Mouse (Mus musculus): ENCODE results near the gene Rsad2. TPM values are rescaled to one million over a fixed set of nuclear protein-coding genes. Genes with fewer than 3 reads are reported as not detected.

Rsad2 gene
- polyA plus RNA-seq, 1 experiment from 2014 or later: 1.7 TPM

DNA sequence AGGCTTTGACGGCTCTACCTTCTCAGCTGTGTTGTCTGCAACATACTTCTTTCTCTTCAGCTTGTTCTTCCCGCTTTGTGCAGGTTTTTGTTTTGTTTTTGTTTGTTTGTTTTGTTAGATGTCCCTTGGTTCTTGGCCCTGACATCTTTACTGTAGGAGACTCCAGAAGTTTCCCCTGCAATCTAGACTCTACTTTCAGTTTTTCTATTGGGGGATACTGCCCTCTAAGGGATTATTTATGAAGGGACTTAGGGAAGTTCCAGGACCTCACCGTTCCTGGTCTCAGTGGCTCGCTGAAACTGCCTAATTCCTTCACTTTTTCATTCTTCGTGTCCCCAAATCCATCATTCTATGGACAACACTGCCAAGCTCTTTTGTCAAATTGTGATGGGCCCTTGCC lies 9.3 kb upstream of the Rsad2 start:
- no peak overlapping the region for H3K4me3 ChIP-seq (ENCODE audit: control insufficient read depth in 1 of 2, insufficient read depth in 1 of 2, low read depth in 1 of 2, low read length in 2 of 2)
- no peaks in the 10 kb centered on the region for H3K9me3 ChIP-seq (ENCODE audit: control insufficient read depth, low read length)
- ATAC-seq (ENCODE audit: insufficient number of reproducible peaks, insufficient read depth, low FRiP score, low read depth): no peak
- no peaks in the 10 kb centered on the region for H3K27me3 ChIP-seq (ENCODE audit: control insufficient read depth, insufficient read depth, low read length)
- H3K36me3 ChIP-seq (ENCODE audit: control insufficient read depth, insufficient read depth, low read length): no peaks in the 10 kb centered on the region
- WGBS: 76% methylated on average over 5 of the region's 5 CpGs
- no peak overlapping the region for H3K27ac ChIP-seq (replicated peaks in 1 of 2; ENCODE audit: control insufficient read depth in 1 of 2, insufficient read depth in 1 of 2, low read depth in 2 of 2, low read length in 2 of 2)
- H3K4me2 ChIP-seq (ENCODE audit: low read length): no peak overlapping the region
- H3K9ac ChIP-seq (ENCODE audit: low read length): no peak overlapping the region
- H3K4me1 ChIP-seq (ENCODE audit: control insufficient read depth in 2 of 2, insufficient read depth in 2 of 2, low read length in 2 of 2): peaks cover 0 to 4% of the 10 kb centered on the region in 2 experiments; a peak in 1 of 4 replicates

DNA sequence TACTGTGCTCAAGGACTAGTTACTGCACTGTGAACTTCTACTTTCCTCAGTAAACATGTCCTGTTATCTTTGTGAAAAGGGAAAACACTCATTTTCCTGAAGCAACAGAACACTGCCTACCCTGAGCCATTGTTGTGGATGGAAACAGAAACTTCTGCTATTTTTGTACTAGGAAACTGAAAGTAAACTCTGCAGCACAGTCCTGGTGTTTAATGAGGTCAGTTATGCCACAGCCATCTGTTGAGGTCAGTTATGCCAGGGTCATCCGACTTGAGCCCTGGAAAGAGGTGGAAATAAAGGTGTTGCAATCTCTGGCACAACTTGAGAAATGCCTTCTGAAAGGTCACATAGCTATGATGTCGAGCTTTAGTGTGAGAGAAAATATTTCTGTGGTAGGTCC lies 3.8 kb upstream of the Rsad2 start:
- Histone ChIP-seq H3K4me2 (ENCODE audit: low read length) (no peak overlapping the region), H3K4me1 (ENCODE audit: control insufficient read depth in 2 of 2, insufficient read depth in 2 of 2, low read length in 2 of 2) (peaks cover 7 to 10% of the 10 kb centered on the region in 2 experiments), H3K27ac (replicated peaks in 1 of 2; ENCODE audit: control insufficient read depth in 1 of 2, insufficient read depth in 1 of 2, low read depth in 2 of 2, low read length in 2 of 2) (no peak overlapping the region), H3K36me3 (ENCODE audit: control insufficient read depth, insufficient read depth, low read length) (no peaks in the 10 kb centered on the region), H3K27me3 (ENCODE audit: control insufficient read depth, insufficient read depth, low read length) (no peaks in the 10 kb centered on the region), H3K4me3 (ENCODE audit: control insufficient read depth in 1 of 2, insufficient read depth in 1 of 2, low read depth in 1 of 2, low read length in 2 of 2) (no peak overlapping the region), H3K9ac (ENCODE audit: low read length) (no peak overlapping the region), H3K9me3 (ENCODE audit: control insufficient read depth, low read length) (no peaks in the 10 kb centered on the region)
- ATAC-seq (ENCODE audit: insufficient number of reproducible peaks, insufficient read depth, low FRiP score, low read depth): no peak
- 21% methylated on average over 2 of the region's 2 CpGs for WGBS

DNA sequence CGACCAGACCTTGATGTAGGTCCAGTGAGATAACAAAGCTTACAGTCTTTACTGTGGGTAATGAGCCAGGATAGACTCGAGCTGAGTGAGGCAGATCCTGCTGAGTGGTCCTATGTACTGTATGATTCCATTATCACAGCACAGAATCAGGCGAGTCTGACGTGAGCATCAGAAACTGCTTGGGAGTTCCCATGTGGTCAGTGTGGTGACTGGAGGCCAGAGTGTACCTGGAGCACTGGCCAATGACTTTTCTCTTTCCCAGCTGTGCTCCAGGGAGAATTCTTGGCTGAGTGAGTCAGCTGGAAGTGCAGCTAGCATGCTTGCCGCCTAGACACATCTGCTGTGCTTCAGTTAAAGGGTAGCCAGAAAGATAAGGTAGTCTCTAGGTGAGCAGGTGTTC lies 1.6 kb downstream of the Rsad2 start:
- H3K9ac ChIP-seq (ENCODE audit: low read length): no peak overlapping the region
- no peak overlapping the region for H3K4me2 ChIP-seq (ENCODE audit: low read length)
- H3K4me1 ChIP-seq (ENCODE audit: control insufficient read depth in 2 of 2, insufficient read depth in 2 of 2, low read length in 2 of 2): peaks cover 7 to 12% of the 10 kb centered on the region in 2 experiments
- WGBS: 34% methylated on average over 5 of the region's 5 CpGs
- ATAC-seq (ENCODE audit: insufficient number of reproducible peaks, insufficient read depth, low FRiP score, low read depth): no peak
- H3K27me3 ChIP-seq (ENCODE audit: control insufficient read depth, insufficient read depth, low read length): no peaks in the 10 kb centered on the region
- no peaks in the 10 kb centered on the region for H3K36me3 ChIP-seq (ENCODE audit: control insufficient read depth, insufficient read depth, low read length)
- no peak overlapping the region for H3K4me3 ChIP-seq (ENCODE audit: control insufficient read depth in 1 of 2, insufficient read depth in 1 of 2, low read depth in 1 of 2, low read length in 2 of 2)
- H3K27ac ChIP-seq (replicated peaks in 1 of 2; ENCODE audit: control insufficient read depth in 1 of 2, insufficient read depth in 1 of 2, low read depth in 2 of 2, low read length in 2 of 2): no peak overlapping the region
- H3K9me3 ChIP-seq (ENCODE audit: control insufficient read depth, low read length): no peaks in the 10 kb centered on the region

DNA sequence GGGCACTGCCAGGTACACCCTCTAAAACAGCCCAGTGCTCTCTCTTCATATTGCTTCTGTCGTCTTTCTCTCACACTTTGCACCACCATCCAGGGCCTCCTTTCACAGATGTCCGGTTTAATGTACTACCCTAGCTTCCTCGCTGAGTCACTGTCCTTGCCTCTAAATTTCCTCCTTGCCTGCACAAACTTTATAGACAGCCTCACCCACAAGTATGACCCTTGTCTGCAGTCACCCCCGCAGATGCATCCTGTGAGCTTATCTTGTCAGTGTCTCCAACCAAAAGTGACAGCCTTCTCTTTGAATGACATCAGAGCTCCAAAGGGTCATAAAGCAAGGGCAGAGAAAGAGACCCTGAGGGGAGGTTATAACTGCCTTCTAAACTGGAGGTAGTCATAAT lies 3.3 kb downstream of the Rsad2 start:
- H3K27ac ChIP-seq (replicated peaks in 1 of 2; ENCODE audit: control insufficient read depth in 1 of 2, insufficient read depth in 1 of 2, low read depth in 2 of 2, low read length in 2 of 2): no peak overlapping the region
- no peaks in the 10 kb centered on the region for H3K9me3 ChIP-seq (ENCODE audit: control insufficient read depth, low read length)
- 41% methylated on average over 4 of the region's 4 CpGs for WGBS
- H3K9ac ChIP-seq (ENCODE audit: low read length): no peak overlapping the region
- no peak overlapping the region for H3K4me3 ChIP-seq (ENCODE audit: control insufficient read depth in 1 of 2, insufficient read depth in 1 of 2, low read depth in 1 of 2, low read length in 2 of 2)
- ATAC-seq (ENCODE audit: insufficient number of reproducible peaks, insufficient read depth, low FRiP score, low read depth): no peak
- peaks cover 7 to 12% of the 10 kb centered on the region in 2 experiments for H3K4me1 ChIP-seq (ENCODE audit: control insufficient read depth in 2 of 2, insufficient read depth in 2 of 2, low read length in 2 of 2)
- H3K36me3 ChIP-seq (ENCODE audit: control insufficient read depth, insufficient read depth, low read length): no peaks in the 10 kb centered on the region
- no peak overlapping the region for H3K4me2 ChIP-seq (ENCODE audit: low read length)
- no peaks in the 10 kb centered on the region for H3K27me3 ChIP-seq (ENCODE audit: control insufficient read depth, insufficient read depth, low read length)

DNA sequence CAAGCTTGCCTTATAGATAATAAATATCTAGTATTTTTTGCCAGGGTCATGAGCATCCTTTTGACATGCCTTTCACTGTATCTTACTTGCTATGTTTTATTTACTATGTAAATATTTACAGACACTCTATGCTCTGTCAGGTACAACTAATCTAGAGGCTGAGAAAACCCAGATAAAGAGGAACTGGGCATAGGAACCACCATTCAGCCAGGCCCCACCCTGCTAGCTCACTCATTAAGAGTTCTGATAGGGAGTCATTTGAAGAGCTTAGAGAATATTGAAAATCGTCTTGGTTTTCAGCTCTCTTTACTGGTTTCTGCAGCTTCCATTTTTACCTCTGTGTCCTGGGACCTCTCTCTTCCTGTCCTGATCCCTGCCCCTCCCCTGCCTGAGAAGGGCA lies 5.1 kb downstream of the Rsad2 start:
- Histone ChIP-seq H3K36me3 (ENCODE audit: control insufficient read depth, insufficient read depth, low read length) (no peaks in the 10 kb centered on the region), H3K27ac (replicated peaks in 1 of 2; ENCODE audit: control insufficient read depth in 1 of 2, insufficient read depth in 1 of 2, low read depth in 2 of 2, low read length in 2 of 2) (no peak overlapping the region), H3K9ac (ENCODE audit: low read length) (no peak overlapping the region), H3K9me3 (ENCODE audit: control insufficient read depth, low read length) (no peaks in the 10 kb centered on the region), H3K4me3 (ENCODE audit: control insufficient read depth in 1 of 2, insufficient read depth in 1 of 2, low read depth in 1 of 2, low read length in 2 of 2) (no peak overlapping the region), H3K4me2 (ENCODE audit: low read length) (no peak overlapping the region), H3K27me3 (ENCODE audit: control insufficient read depth, insufficient read depth, low read length) (no peaks in the 10 kb centered on the region), H3K4me1 (ENCODE audit: control insufficient read depth in 2 of 2, insufficient read depth in 2 of 2, low read length in 2 of 2) (peaks cover 3 to 9% of the 10 kb centered on the region in 2 experiments)
- ATAC-seq (ENCODE audit: insufficient number of reproducible peaks, insufficient read depth, low FRiP score, low read depth): no peak
- WGBS: 14% methylated on average over 1 of the region's 1 CpGs

DNA sequence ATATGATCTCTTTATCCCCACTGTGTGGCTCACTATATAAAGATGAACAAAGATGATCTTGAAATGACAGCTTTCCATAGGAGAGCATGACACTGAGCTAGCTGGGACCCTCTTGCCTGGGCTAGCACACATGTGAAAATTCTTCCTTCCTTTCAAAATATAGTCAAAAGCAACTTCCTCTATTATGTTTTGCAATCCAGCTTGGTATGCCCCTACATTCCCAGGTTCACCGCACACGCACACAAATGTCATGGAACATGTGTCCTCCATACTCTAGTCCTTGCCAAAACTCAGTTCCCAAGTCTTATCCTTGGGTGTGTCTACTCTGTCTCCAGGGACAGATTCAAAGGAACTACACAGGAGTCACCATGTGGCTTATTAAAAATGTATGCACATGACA lies 6.8 kb downstream of the Rsad2 start:
- Histone ChIP-seq H3K27me3 (ENCODE audit: control insufficient read depth, insufficient read depth, low read length) (no peaks in the 10 kb centered on the region), H3K4me3 (ENCODE audit: control insufficient read depth in 1 of 2, insufficient read depth in 1 of 2, low read depth in 1 of 2, low read length in 2 of 2) (no peak overlapping the region), H3K4me2 (ENCODE audit: low read length) (no peak overlapping the region), H3K9me3 (ENCODE audit: control insufficient read depth, low read length) (no peaks in the 10 kb centered on the region), H3K27ac (replicated peaks in 1 of 2; ENCODE audit: control insufficient read depth in 1 of 2, insufficient read depth in 1 of 2, low read depth in 2 of 2, low read length in 2 of 2) (no peak overlapping the region), H3K4me1 (ENCODE audit: control insufficient read depth in 2 of 2, insufficient read depth in 2 of 2, low read length in 2 of 2) (peaks cover 0 to 4% of the 10 kb centered on the region in 2 experiments; a peak in 1 of 4 replicates), H3K36me3 (ENCODE audit: control insufficient read depth, insufficient read depth, low read length) (no peaks in the 10 kb centered on the region), H3K9ac (ENCODE audit: low read length) (no peak overlapping the region)
- 93% methylated on average over 2 of the region's 2 CpGs for WGBS
- no peak for ATAC-seq (ENCODE audit: insufficient number of reproducible peaks, insufficient read depth, low FRiP score, low read depth)

DNA sequence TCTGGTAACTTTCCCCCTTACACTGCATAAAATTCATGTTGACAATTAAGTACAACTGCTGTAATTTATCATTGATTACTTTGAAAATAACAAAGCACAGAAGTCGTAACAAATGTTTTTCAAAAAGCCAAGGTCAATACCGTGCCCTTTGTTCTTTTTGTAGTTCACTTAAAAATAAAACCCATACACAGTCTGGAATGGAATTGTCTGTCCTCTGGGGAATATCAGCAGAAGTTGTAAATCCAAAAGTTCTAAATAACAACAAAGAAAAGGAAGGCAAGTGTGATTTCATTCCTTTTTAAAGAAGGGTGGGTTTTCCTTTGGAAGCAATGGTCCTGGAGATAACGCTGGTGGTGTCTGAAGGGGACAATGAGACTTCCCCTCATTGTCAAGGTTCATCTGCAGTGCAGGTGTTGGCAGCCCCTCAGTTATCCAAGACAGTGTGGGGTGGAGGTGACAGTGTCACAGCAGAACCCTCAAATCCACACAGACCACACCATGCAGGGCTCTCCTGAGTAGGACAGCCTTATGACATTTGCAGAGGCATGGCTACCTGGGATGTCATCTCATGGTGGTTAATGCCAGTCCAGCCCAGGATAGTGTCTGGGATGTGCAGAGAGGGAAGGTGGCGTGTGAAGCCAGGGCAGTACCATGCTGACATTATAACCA lies 9.7 kb downstream of the Rsad2 start:
- no peak overlapping the region for H3K4me2 ChIP-seq (ENCODE audit: low read length)
- H3K9ac ChIP-seq (ENCODE audit: low read length): no peak overlapping the region
- ATAC-seq (ENCODE audit: insufficient number of reproducible peaks, insufficient read depth, low FRiP score, low read depth): no peak
- no peaks in the 10 kb centered on the region for H3K9me3 ChIP-seq (ENCODE audit: control insufficient read depth, low read length)
- WGBS: 70% methylated on average over 4 of the region's 4 CpGs
- H3K27ac ChIP-seq (replicated peaks in 1 of 2; ENCODE audit: control insufficient read depth in 1 of 2, insufficient read depth in 1 of 2, low read depth in 2 of 2, low read length in 2 of 2): no peak overlapping the region
- no peaks in the 10 kb centered on the region for H3K36me3 ChIP-seq (ENCODE audit: control insufficient read depth, insufficient read depth, low read length)
- no peak overlapping the region for H3K4me3 ChIP-seq (ENCODE audit: control insufficient read depth in 1 of 2, insufficient read depth in 1 of 2, low read depth in 1 of 2, low read length in 2 of 2)
- H3K27me3 ChIP-seq (ENCODE audit: control insufficient read depth, insufficient read depth, low read length): no peaks in the 10 kb centered on the region
- H3K4me1 ChIP-seq (ENCODE audit: control insufficient read depth in 2 of 2, insufficient read depth in 2 of 2, low read length in 2 of 2): 0 out of 4 replicates have a peak, but pooled peaks cover 0 to 6% of the 10 kb centered on the region in 2 experiments

DNA sequence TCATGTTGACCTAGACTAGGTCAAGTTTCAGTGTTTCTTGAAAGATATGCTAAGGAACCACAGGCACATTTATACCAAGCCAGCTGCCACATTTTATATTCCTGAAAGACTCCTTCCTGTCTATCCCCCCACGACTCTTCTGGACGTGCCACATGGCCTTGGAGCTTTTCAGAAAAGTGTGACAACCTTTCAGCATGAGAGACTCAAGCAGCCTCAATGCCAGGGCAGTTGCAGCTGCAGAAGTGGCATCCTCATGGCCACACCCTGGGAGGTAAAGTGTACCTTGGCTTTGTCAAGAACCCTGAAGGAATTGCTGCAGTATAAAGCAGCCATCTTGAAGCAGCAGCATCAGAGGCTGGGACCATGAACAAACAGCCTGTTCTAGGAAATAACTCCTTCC lies 11.7 kb downstream of the Rsad2 start:
- no peak for ATAC-seq (ENCODE audit: insufficient number of reproducible peaks, insufficient read depth, low FRiP score, low read depth)
- H3K4me1 ChIP-seq (ENCODE audit: control insufficient read depth in 2 of 2, insufficient read depth in 2 of 2, low read length in 2 of 2): 0 out of 4 replicates have a peak, but pooled peaks cover 0 to 6% of the 10 kb centered on the region in 2 experiments
- no peak overlapping the region for H3K9ac ChIP-seq (ENCODE audit: low read length)
- H3K27ac ChIP-seq (replicated peaks in 1 of 2; ENCODE audit: control insufficient read depth in 1 of 2, insufficient read depth in 1 of 2, low read depth in 2 of 2, low read length in 2 of 2): no peak overlapping the region
- H3K9me3 ChIP-seq (ENCODE audit: control insufficient read depth, low read length): no peaks in the 10 kb centered on the region
- H3K4me2 ChIP-seq (ENCODE audit: low read length): no peak overlapping the region
- WGBS: 75% methylated on average over 2 of the region's 2 CpGs
- H3K27me3 ChIP-seq (ENCODE audit: control insufficient read depth, insufficient read depth, low read length): no peaks in the 10 kb centered on the region
- no peak overlapping the region for H3K4me3 ChIP-seq (ENCODE audit: control insufficient read depth in 1 of 2, insufficient read depth in 1 of 2, low read depth in 1 of 2, low read length in 2 of 2)
- no peaks in the 10 kb centered on the region for H3K36me3 ChIP-seq (ENCODE audit: control insufficient read depth, insufficient read depth, low read length)

All from heart, embryonic 14.5 days (tissue).